Mouse (Mus musculus): ENCODE results near the gene Rad51c. TPM values are rescaled to one million over a fixed set of nuclear protein-coding genes. Genes with fewer than 3 reads are reported as not detected.

The Rad51c gene
- total RNA-seq, 2 experiments from 2014 or later, result 1.8 to 1.9 TPM

GRCm38 (mm10) chr11:87367061-87367460 is 37.7 kb downstream of the Rad51c start:
- DNase-seq, result no peak

- DNase-seq, result no peak
Observed at GRCm38 (mm10) chr11:87365120-87365519, 39.6 kb downstream of the Rad51c start.

GRCm38 (mm10) chr11:87359262-87359612 is 45.5 kb downstream of the Rad51c start:
- DNase-seq, result no peak

GRCm38 (mm10) chr11:87358331-87359261 is 46.2 kb downstream of the Rad51c start, which contains the start of gene Ppm1e:
Gene Ppm1e, minus strand, starts transcription at chr11:87359023.
- peak; percentile 70 to 72 for DNase-seq

GRCm38 (mm10) chr11:87357317-87358300 is 47.1 kb downstream of the Rad51c start:
- DNase-seq, result peak in 1 of 2 experiments; percentile 44

GRCm38 (mm10) chr11:87354861-87355260 is 49.9 kb downstream of the Rad51c start:
- DNase-seq, result no peak

GRCm38 (mm10) chr11:87353646-87354170 is 51.0 kb downstream of the Rad51c start:
- DNase-seq, result no peak

Other genes starting within 250 kb of the Rad51c start
- gene Ppm1e, start 45.9 kb downstream of the Rad51c start, total RNA-seq (2021), result 1 to 10 TPM; 4.0 to 6.7 TPM
- gene Tex14, start 111 bp upstream of the Rad51c start, total RNA-seq (2021), result under 1 TPM; 0.07 to 0.15 TPM
- not detected for gene Gm11492, start 161.7 kb upstream of the Rad51c start, total RNA-seq (2021)
- 10 to 100 TPM; 31.8 to 37.7 TPM for gene Sept4, start 163.9 kb upstream of the Rad51c start, total RNA-seq (2021)
- gene Mtmr4, start 187.2 kb upstream of the Rad51c start, total RNA-seq (2021), result 10 to 100 TPM; 22.9 to 25.2 TPM
- gene Hsf5, start 212.2 kb upstream of the Rad51c start, total RNA-seq (2021), result not detected

Data from heart, adult 18-20 months (tissue).